Mouse (Mus musculus): ENCODE data around the gene Retreg2. TPM values are rescaled to one million over a fixed set of nuclear protein-coding genes. Genes with fewer than 3 reads are reported as not detected.

Gene Retreg2
- total and polyA plus RNA-seq, 2 experiments from 2014 or later = 145 to 228 TPM

DNA sequence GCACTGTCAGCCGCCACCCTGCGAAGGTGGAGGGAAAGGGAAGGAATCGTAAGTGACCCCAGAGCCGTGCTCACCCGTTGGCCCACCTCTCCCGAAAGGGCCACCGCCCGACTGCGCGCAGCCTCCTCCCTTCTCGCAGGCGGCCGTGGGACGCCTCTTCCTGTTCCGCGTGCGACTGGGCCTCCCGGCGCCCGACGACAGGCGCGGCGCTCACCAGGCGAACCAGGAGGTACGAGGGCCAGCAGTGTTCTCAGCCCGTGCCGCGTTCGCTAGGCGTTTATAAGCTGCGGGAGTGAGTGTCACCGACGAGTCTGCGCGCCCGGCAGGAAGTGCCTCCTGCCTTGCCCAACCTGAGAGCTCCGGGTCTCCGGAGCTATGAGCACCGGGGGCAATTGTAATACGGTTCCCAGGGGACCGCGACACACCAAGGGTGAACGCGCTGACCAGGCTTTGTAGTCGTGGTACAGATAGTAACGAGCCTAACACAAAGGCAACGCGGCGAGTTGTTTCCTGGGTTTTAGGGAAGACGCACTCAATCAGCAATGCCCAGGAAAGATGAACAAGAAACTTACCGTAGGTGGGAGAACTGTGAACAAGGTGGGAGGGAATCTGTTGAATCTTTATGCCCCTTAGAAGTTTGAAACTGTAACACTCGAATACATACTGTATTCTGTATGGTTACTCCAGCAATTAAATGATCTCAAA, 940 bp upstream of the Retreg2 start:
- Histone ChIP-seq H3K4me2 (ENCODE audit: low read depth, low read length, poor library complexity, severe bottlenecking) (peak overlapping the region; percentile 92), H3K4me1 (ENCODE audit: insufficient read depth, low read length) (peaks cover 20% of the 10 kb centered on the region), H3K4me3 (ENCODE audit: low read depth, low read length) (peak overlapping the region; percentile 68), H3K9me3 (ENCODE audit: low read length) (no peaks in the 10 kb centered on the region), H3K36me3 (ENCODE audit: insufficient read depth, low read length) (peaks cover 38% of the 10 kb centered on the region), H3K27me3 (ENCODE audit: insufficient read depth, low read length) (no peaks in the 10 kb centered on the region), H3K9ac (replicated peaks; ENCODE audit: low read length, poor library complexity, severe bottlenecking) (peak overlapping the region; percentile 89), H3K27ac (ENCODE audit: low read depth, low read length) (peak overlapping the region; percentile 95)
- ATAC-seq (ENCODE audit: low FRiP score) (no peak), DNase-seq (ENCODE audit: low spot score) (peak; percentile 24)
- under 1% methylated on average over 52 of the region's 53 CpGs for WGBS
- no peak for TF ChIP-seq CTCF (IDR thresholded peaks at IDR 0.05)

GRCm38 (mm10) chr1:75145589-75145988, 3.0 kb downstream of the Retreg2 start:
- Histone ChIP-seq H3K27me3 (ENCODE audit: insufficient read depth, low read length) (no peaks in the 10 kb centered on the region), H3K4me3 (ENCODE audit: low read depth, low read length) (no peak overlapping the region), H3K4me2 (ENCODE audit: low read depth, low read length, poor library complexity, severe bottlenecking) (no peak overlapping the region), H3K9me3 (ENCODE audit: low read length) (no peaks in the 10 kb centered on the region), H3K4me1 (ENCODE audit: insufficient read depth, low read length) (peaks cover 17% of the 10 kb centered on the region), H3K9ac (replicated peaks; ENCODE audit: low read length, poor library complexity, severe bottlenecking) (no peak overlapping the region), H3K36me3 (ENCODE audit: insufficient read depth, low read length) (peaks cover 41% of the 10 kb centered on the region), H3K27ac (ENCODE audit: low read depth, low read length) (no peak overlapping the region)
- ATAC-seq (ENCODE audit: low FRiP score) = no peak
- WGBS = 97% methylated on average over 3 of the region's 3 CpGs
- TF ChIP-seq CTCF (IDR thresholded peaks at IDR 0.05) = no peak
- DNase-seq (ENCODE audit: low spot score) = no peak

- Histone ChIP-seq H3K9me3 (ENCODE audit: low read length) (no peaks in the 10 kb centered on the region), H3K4me1 (ENCODE audit: insufficient read depth, low read length) (peaks cover 10% of the 10 kb centered on the region), H3K4me2 (ENCODE audit: low read depth, low read length, poor library complexity, severe bottlenecking) (no peak overlapping the region), H3K27me3 (ENCODE audit: insufficient read depth, low read length) (no peaks in the 10 kb centered on the region), H3K4me3 (ENCODE audit: low read depth, low read length) (no peak overlapping the region), H3K36me3 (ENCODE audit: insufficient read depth, low read length) (peaks cover 41% of the 10 kb centered on the region), H3K9ac (replicated peaks; ENCODE audit: low read length, poor library complexity, severe bottlenecking) (no peak overlapping the region), H3K27ac (ENCODE audit: low read depth, low read length) (no peak overlapping the region)
- no peak for TF ChIP-seq CTCF (IDR thresholded peaks at IDR 0.05)
- DNase-seq (ENCODE audit: low spot score) = no peak
- WGBS = 84% methylated on average over 7 of the region's 7 CpGs
- ATAC-seq (ENCODE audit: low FRiP score) = no peak
These were observed 5.0 kb downstream of the Retreg2 start for GRCm38 (mm10) chr1:75147411-75148135.

DNA sequence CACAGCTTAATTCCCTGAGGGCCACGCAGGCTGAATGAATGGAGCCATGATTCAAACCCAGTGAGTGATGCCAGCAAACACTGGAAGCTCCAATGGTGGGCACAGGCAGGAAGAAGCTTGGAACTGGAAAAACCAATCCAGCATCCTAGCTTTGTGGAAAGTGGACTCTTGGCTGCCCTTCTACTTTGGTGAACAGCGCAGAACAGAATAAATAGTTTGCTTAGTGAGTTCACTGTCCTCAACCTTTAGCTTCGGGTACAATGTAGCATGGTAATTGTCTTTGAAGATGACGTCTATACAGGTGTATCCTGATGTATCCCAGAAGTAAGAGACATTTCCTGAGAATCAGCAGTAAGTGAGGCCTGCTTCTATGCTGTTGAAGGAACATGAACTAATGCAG, 6.1 kb downstream of the Retreg2 start:
- Histone ChIP-seq H3K9ac (replicated peaks; ENCODE audit: low read length, poor library complexity, severe bottlenecking) (no peak overlapping the region), H3K9me3 (ENCODE audit: low read length) (no peaks in the 10 kb centered on the region), H3K4me1 (ENCODE audit: insufficient read depth, low read length) (peaks cover 8% of the 10 kb centered on the region), H3K4me2 (ENCODE audit: low read depth, low read length, poor library complexity, severe bottlenecking) (no peak overlapping the region), H3K27ac (ENCODE audit: low read depth, low read length) (no peak overlapping the region), H3K27me3 (ENCODE audit: insufficient read depth, low read length) (no peaks in the 10 kb centered on the region), H3K4me3 (ENCODE audit: low read depth, low read length) (no peak overlapping the region), H3K36me3 (ENCODE audit: insufficient read depth, low read length) (peaks cover 41% of the 10 kb centered on the region)
- WGBS = 96% methylated on average over 4 of the region's 4 CpGs
- ATAC-seq (ENCODE audit: low FRiP score) (no peak), DNase-seq (ENCODE audit: low spot score) (no peak)
- no peak for TF ChIP-seq CTCF (IDR thresholded peaks at IDR 0.05)

DNA sequence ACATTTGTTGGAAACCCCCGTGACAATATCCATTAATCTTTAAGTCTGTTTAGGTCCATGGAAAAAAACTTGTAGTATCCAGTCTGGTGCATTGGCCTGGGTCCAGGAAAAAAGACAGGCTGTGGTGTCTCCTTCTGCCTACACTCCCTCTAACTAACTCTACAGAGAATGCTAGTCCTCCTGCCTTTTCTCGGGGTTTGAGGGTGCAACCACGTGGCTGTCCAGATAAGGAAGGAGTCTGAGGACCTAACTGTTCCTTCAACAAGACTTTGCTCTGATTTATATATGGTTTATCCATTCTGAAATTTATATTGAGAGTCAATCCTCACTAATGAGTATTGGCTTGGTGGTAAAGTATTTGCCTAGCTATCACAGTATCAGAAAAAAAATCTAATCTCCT, 13.3 kb downstream of the Retreg2 start:
- Histone ChIP-seq H3K4me1 (ENCODE audit: insufficient read depth, low read length) (no peaks in the 10 kb centered on the region), H3K9me3 (ENCODE audit: low read length) (no peaks in the 10 kb centered on the region), H3K27ac (ENCODE audit: low read depth, low read length) (no peak overlapping the region), H3K9ac (replicated peaks; ENCODE audit: low read length, poor library complexity, severe bottlenecking) (no peak overlapping the region), H3K4me3 (ENCODE audit: low read depth, low read length) (no peak overlapping the region), H3K4me2 (ENCODE audit: low read depth, low read length, poor library complexity, severe bottlenecking) (no peak overlapping the region), H3K27me3 (ENCODE audit: insufficient read depth, low read length) (no peaks in the 10 kb centered on the region), H3K36me3 (ENCODE audit: insufficient read depth, low read length) (no peaks in the 10 kb centered on the region)
- 71% methylated on average over 3 of the region's 3 CpGs for WGBS
- TF ChIP-seq CTCF (IDR thresholded peaks at IDR 0.05) = no peak
- ATAC-seq (ENCODE audit: low FRiP score) (no peak), DNase-seq (ENCODE audit: low spot score) (no peak)

DNA sequence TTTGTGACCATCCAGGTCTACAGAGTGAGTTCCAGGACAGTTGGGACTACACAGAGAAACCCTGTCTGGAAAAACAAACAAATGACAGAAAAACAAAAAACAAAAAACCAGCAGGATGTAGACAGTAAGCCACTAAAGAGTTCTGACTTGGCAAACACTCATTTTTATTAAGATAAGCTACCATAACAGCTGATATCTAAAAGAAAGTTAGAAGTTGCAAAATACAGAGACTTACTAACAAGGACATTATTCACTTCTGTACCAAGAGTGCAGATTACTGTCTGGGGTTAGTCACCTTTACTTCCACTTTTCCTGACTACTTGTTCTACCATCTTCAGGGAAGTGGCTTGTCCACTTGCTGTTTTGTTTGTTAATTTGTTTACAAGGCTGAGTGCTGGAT, 16.4 kb downstream of the Retreg2 start:
- H3K4me1 ChIP-seq (ENCODE audit: insufficient read depth, low read length) = no peaks in the 10 kb centered on the region
- TF ChIP-seq CTCF (IDR thresholded peaks at IDR 0.05) = no peak
- no peaks in the 10 kb centered on the region for H3K9me3 ChIP-seq (ENCODE audit: low read length)
- H3K27me3 ChIP-seq (ENCODE audit: insufficient read depth, low read length) = no peaks in the 10 kb centered on the region
- H3K27ac ChIP-seq (ENCODE audit: low read depth, low read length) = no peak overlapping the region
- no peaks in the 10 kb centered on the region for H3K36me3 ChIP-seq (ENCODE audit: insufficient read depth, low read length)
- no peak overlapping the region for H3K4me2 ChIP-seq (ENCODE audit: low read depth, low read length, poor library complexity, severe bottlenecking)
- no peak overlapping the region for H3K4me3 ChIP-seq (ENCODE audit: low read depth, low read length)
- ATAC-seq (ENCODE audit: low FRiP score) (no peak), DNase-seq (ENCODE audit: low spot score) (no peak)
- H3K9ac ChIP-seq (replicated peaks; ENCODE audit: low read length, poor library complexity, severe bottlenecking) = no peak overlapping the region
